Mouse (Mus musculus) hindbrain, postnatal 0 days (tissue): ENCODE results near the gene Grid1. TPM values are rescaled to one million over a fixed set of nuclear protein-coding genes. Genes with fewer than 3 reads are reported as not detected.

ENCODE experiments used
- ATAC-seq: fragments of 200-750 bp; cut with Nextera tagmentation; 2 replicates; pipeline ENCODE4 v1.8.0; 2017; ENCODE audit warnings: mild to moderate bottlenecking, moderate TSS enrichment, moderate library complexity
- DNase-seq: peaks from one replicate; pipeline ENCODE4 v3.0.0-alpha.2; 2015; ENCODE audit warnings: low spot score
- H3K27ac ChIP-seq: fragments of 300-500 bp; sonication (generic); 2 replicates; pipeline ENCODE4 v1.5.1; 2014; ENCODE audit warnings: mild to moderate bottlenecking
- H3K27me3 ChIP-seq: fragments of 300-500 bp; sonication (generic); 2 replicates; pipeline ENCODE4 v1.6.1; 2014; ENCODE audit warnings: low read length, mixed read lengths; ENCODE audit not compliant: insufficient read depth
- H3K36me3 ChIP-seq: fragments of 300-500 bp; sonication (generic); 2 replicates; pipeline ENCODE4 v1.6.1; 2014; ENCODE audit warnings: low read length, mixed read lengths; ENCODE audit not compliant: insufficient read depth
- H3K4me1 ChIP-seq: fragments of 300-500 bp; sonication (generic); 2 replicates; pipeline ENCODE4 v1.6.1; 2014; ENCODE audit warnings: antibody characterized with exemption, low read length, mixed read lengths; ENCODE audit not compliant: insufficient read depth
- H3K4me2 ChIP-seq: fragments of 300-500 bp; sonication (generic); 2 replicates; pipeline ENCODE4 v1.6.1; 2014; ENCODE audit warnings: low read depth, mild to moderate bottlenecking, low read length, moderate library complexity, mixed read lengths
- H3K4me3 ChIP-seq: fragments of 300-500 bp; sonication (generic); 2 replicates; pipeline ENCODE4 v1.5.1; 2014; ENCODE audit warnings: low read length
- H3K9ac ChIP-seq: fragments of 300-500 bp; sonication (generic); replicated peaks from 2 replicates; pipeline ENCODE4 v1.6.1; 2014; ENCODE audit warnings: mild to moderate bottlenecking, low read length, moderate library complexity, mixed read lengths
- H3K9me3 ChIP-seq: fragments of 300-500 bp; sonication (generic); 2 replicates; pipeline ENCODE4 v1.6.1; 2016; ENCODE audit warnings: low read length, mixed read lengths
- CTCF ChIP-seq: IDR thresholded peaks from 2 replicates; pipeline ENCODE4 v1.5.1; 2016; ENCODE audit warnings: antibody characterized with exemption, control low read depth, low read depth
- WGBS: fragments of 180-500 bp; shearing (Covaris S2); extraction: QIAGEN DNeasy Blood & Tissue Kit; methylation state at CpG from one replicate; pipeline ENCODE4 v1.1.7; 2014; 5-methylcytosine and 5-hydroxymethylcytosine counted together
- polyA plus RNA-seq: library from polyadenylated mRNA; unstranded; fragments of >200 nt; fragmentation: Nextera tagmentation; extraction: Ambion mirVana; gene quantifications from 2 replicates; pipeline ENCODE4 v1.2.1, GENCODE M21; 2015
- total RNA-seq: library from RNA; depleted of rRNA; stranded (reverse); fragments of >200 nt; gene quantifications from 2 replicates; pipeline ENCODE4 v1.2.3, GENCODE M21; 2014

The Grid1 gene
- total and polyA plus RNA-seq, 2 experiments from 2014 or later: 8.6 to 33.7 TPM

- Histone ChIP-seq H3K9ac (no peak overlapping the region), H3K27me3 (no peaks in the 10 kb centered on the region; the same call in 1 of the 2 replicates), H3K4me1 (peaks cover 22% of the 10 kb centered on the region), H3K9me3 (no peaks in the 10 kb centered on the region), H3K36me3 (no peaks in the 10 kb centered on the region), H3K4me3 (no peak overlapping the region), H3K4me2 (no peak overlapping the region), H3K27ac (no peak overlapping the region)
- no peak for TF ChIP-seq CTCF
- DNase-seq (peak; percentile 28), ATAC-seq (peak; percentile 56)
- 20% methylated on average over 8 of the region's 8 CpGs for WGBS
These were observed 60.8 kb downstream of the Grid1 start for GRCm38 (mm10) chr14:34880431-34881421.

- ATAC-seq (no peak), DNase-seq (no peak)
- Histone ChIP-seq H3K27ac (no peak overlapping the region), H3K9me3 (no peaks in the 10 kb centered on the region), H3K36me3 (no peaks in the 10 kb centered on the region), H3K27me3 (no peaks in the 10 kb centered on the region; the same call in 1 of the 2 replicates), H3K4me1 (peaks cover 16% of the 10 kb centered on the region), H3K9ac (no peak overlapping the region), H3K4me2 (no peak overlapping the region), H3K4me3 (no peak overlapping the region)
- TF ChIP-seq CTCF: no peak
- 91% methylated on average over 11 of the region's 11 CpGs for WGBS
These were observed 64.3 kb downstream of the Grid1 start for GRCm38 (mm10) chr14:34884194-34884593.

- Histone ChIP-seq H3K9me3 (no peaks in the 10 kb centered on the region), H3K4me1 (peaks cover 14% of the 10 kb centered on the region), H3K27ac (no peak overlapping the region), H3K27me3 (no peaks in the 10 kb centered on the region; the same call in 1 of the 2 replicates), H3K4me3 (no peak overlapping the region), H3K9ac (no peak overlapping the region), H3K4me2 (no peak overlapping the region), H3K36me3 (no peaks in the 10 kb centered on the region)
- DNase-seq: no peak
- no peak for TF ChIP-seq CTCF
- WGBS: 89% methylated on average over 3 of the region's 3 CpGs
- no peak for ATAC-seq
These were observed 64.7 kb downstream of the Grid1 start for GRCm38 (mm10) chr14:34884611-34885010.

GRCm38 (mm10) chr14:34891769-34892532 lies 72.0 kb downstream of the Grid1 start:
- Histone ChIP-seq H3K4me1 (peaks cover 8% of the 10 kb centered on the region; the same call in 1 of the 2 replicates), H3K27me3 (no peaks in the 10 kb centered on the region), H3K4me3 (no peak overlapping the region), H3K9ac (no peak overlapping the region), H3K36me3 (no peaks in the 10 kb centered on the region), H3K9me3 (no peaks in the 10 kb centered on the region), H3K4me2 (no peak overlapping the region), H3K27ac (no peak overlapping the region)
- DNase-seq: peak; percentile 32
- no peak for TF ChIP-seq CTCF
- WGBS: 19% methylated on average over 6 of the region's 6 CpGs
- ATAC-seq: 0 out of 2 replicates have a peak, but pooled peaks have one; percentile 8

- WGBS: 6% methylated on average over 33 of the region's 33 CpGs
- H3K9me3 ChIP-seq: no peaks in the 10 kb centered on the region
- no peaks in the 10 kb centered on the region for H3K36me3 ChIP-seq
- no peaks in the 10 kb centered on the region for H3K27me3 ChIP-seq
- peak overlapping the region; percentile 22 for H3K4me3 ChIP-seq
- peak overlapping the region; percentile 59 for H3K4me2 ChIP-seq
- peak overlapping the region; percentile 64; the same call in 1 of the 2 replicates for H3K27ac ChIP-seq
- peak; percentile 78 for ATAC-seq
- peak; percentile 47 for TF ChIP-seq CTCF
- peak; percentile 85 for DNase-seq
- H3K4me1 ChIP-seq: peaks cover 8% of the 10 kb centered on the region; the same call in 1 of the 2 replicates
- peak overlapping the region; percentile 39; the same call in 1 of the 2 replicates for H3K9ac ChIP-seq
These were observed 76.5 kb downstream of the Grid1 start for GRCm38 (mm10) chr14:34896253-34896982.

- DNase-seq (peak; percentile 37), ATAC-seq (0 out of 2 replicates have a peak, but pooled peaks have one; percentile 31)
- TF ChIP-seq CTCF: no peak
- no peaks in the 10 kb centered on the region for H3K9me3 ChIP-seq
- no peak overlapping the region for H3K9ac ChIP-seq
- H3K27ac ChIP-seq: no peak overlapping the region
- 30% methylated on average over 4 of the region's 4 CpGs for WGBS
- no peaks in the 10 kb centered on the region for H3K36me3 ChIP-seq
- H3K4me3 ChIP-seq: no peak overlapping the region
- H3K4me1 ChIP-seq: peaks cover 20% of the 10 kb centered on the region
- no peaks in the 10 kb centered on the region for H3K27me3 ChIP-seq
- H3K4me2 ChIP-seq: no peak overlapping the region
These were observed 83.9 kb downstream of the Grid1 start for GRCm38 (mm10) chr14:34903854-34904253.
